Mouse (Mus musculus): Measurements from ENCODE around the gene Cacnb1.

DNA sequence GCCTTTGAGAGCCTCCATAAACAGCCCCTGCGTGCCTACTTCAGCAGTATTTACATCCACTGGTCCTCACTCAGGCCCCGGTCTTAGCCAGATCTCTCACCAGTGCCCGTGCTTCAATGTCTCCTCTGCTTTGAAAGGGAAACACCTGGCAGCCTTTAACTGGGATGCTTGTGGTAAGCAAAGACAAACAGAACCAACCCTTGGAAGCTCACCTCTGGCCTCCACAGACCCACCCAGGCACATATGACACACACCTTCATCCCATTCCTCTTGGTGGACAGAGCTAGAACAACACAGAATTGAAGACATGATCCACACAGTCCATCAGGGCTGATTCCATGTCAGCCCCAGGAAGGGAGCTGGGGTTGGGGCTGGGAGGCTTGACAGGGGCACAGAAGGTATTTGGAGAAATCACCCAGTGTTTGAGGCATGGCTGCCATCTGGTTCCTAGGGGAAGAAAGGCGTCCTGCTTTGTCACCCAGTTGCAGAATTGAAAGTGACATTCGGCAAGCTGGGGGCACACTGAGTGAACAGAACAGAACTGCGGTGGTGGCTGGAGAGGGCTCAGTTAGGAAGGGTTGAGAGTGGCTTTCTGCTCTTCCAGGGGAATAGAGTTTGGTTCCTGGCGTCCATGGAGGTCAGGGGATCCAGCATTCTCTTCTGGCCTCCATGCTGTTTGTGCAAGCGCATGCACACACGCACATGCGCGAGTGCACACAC, 24.6 kb downstream of the Cacnb1 start:
- TF ChIP-seq POLR2A (IDR thresholded peaks at IDR 0.05; ENCODE audit: control insufficient read depth, low read depth, low read length), result no peak
- no peak for TF ChIP-seq CTCF (IDR thresholded peaks at IDR 0.05; ENCODE audit: control insufficient read depth, insufficient read depth, insufficient replicate concordance, low read depth, low read length)

Data from testis, adult 2 months (tissue).